Mouse (Mus musculus) lung, adult 2 months (tissue): ENCODE results near the gene Casq1.

Source experiments
- CTCF ChIP-seq: fragments of 200-500 bp; IDR thresholded peaks from 2 replicates; pipeline ENCODE4 v1.5.1; 2011; ENCODE audit warnings: mild to moderate bottlenecking, low read length, control low read depth; ENCODE audit not compliant: insufficient read depth
- POLR2A ChIP-seq: fragments of 200-500 bp; IDR thresholded peaks from 2 replicates; pipeline ENCODE4 v1.6.1; 2011; ENCODE audit warnings: low read depth, mild to moderate bottlenecking, control low read depth, low read length, borderline replicate concordance; ENCODE audit errors: extremely low read depth

DNA sequence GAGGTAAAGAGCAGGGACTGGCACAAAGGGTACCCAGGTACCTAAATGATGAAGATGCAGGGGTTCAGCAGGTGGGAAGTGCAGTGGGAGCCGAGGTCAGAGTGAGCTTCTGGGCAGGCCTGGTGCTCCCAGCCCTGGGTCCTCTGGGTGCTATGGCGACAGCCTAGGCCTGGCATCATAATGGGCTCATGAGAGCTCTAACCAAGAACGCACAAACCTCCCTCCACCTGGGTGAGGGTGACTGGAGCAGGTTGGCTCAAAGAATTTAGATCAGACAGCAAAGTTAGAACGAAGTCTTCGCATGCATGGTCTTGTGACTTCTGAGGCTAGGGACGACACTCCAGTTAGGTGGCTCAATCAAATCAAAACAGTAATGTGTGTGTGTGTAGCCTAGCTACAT, 38.6 kb upstream of the Casq1 start, which contains the start of gene Atp1a4:
- no peak for TF ChIP-seq CTCF
- no peak for TF ChIP-seq POLR2A
